Mouse (Mus musculus) layer of hippocampus, postnatal 25 days (tissue): Measurements from ENCODE around the gene Wfdc3. TPM values are rescaled to one million over a fixed set of nuclear protein-coding genes. Genes with fewer than 3 reads are reported as not detected.

Experiments
- DNase-seq, 2 experiments: peaks; one replicate each; pipeline ENCODE4 v3.0.0; 2022; ENCODE audit warnings: mixed read lengths in 2 of 2, low spot score in 1 of 2; ENCODE audit errors: extremely low spot score in 1 of 2
- total RNA-seq, 2 experiments: library from RNA; stranded (reverse); gene quantifications; 2 replicates each; pipeline ENCODE4 v1.2.3; 2021

Wfdc3 gene
- total RNA-seq, 2 experiments from 2014 or later, result 0.89 to 1.0 TPM

GRCm38 (mm10) chr2:164776801-164777200 lies 31.1 kb upstream of the Wfdc3 start:
- no peak for DNase-seq

- DNase-seq, result no peak
These were observed 30.4 kb upstream of the Wfdc3 start for GRCm38 (mm10) chr2:164776130-164776529.

GRCm38 (mm10) chr2:164773989-164774364 lies 28.2 kb upstream of the Wfdc3 start:
- no peak for DNase-seq

- no peak for DNase-seq
These were observed 27.7 kb upstream of the Wfdc3 start for GRCm38 (mm10) chr2:164773229-164773988.

GRCm38 (mm10) chr2:164771123-164771522 lies 25.4 kb upstream of the Wfdc3 start:
- DNase-seq, result no peak

- no peak for DNase-seq
These were observed 24.5 kb upstream of the Wfdc3 start for GRCm38 (mm10) chr2:164770279-164770678.

- peak; percentile 87 to 91 for DNase-seq
These were observed 23.7 kb upstream of the Wfdc3 start, which contains the start of gene Ube2c for GRCm38 (mm10) chr2:164769258-164770037. Gene Ube2c, plus strand, starts transcription at chr2:164769898.

- no peak for DNase-seq
These were observed 22.2 kb upstream of the Wfdc3 start for GRCm38 (mm10) chr2:164767812-164768540.

GRCm38 (mm10) chr2:164765841-164766240 lies 20.1 kb upstream of the Wfdc3 start:
- no peak for DNase-seq

GRCm38 (mm10) chr2:164762593-164762992 lies 16.9 kb upstream of the Wfdc3 start:
- DNase-seq, result no peak

- DNase-seq, result no peak
These were observed 16.2 kb upstream of the Wfdc3 start for GRCm38 (mm10) chr2:164761971-164762370.

- no peak for DNase-seq
These were observed 15.8 kb upstream of the Wfdc3 start for GRCm38 (mm10) chr2:164761502-164761901.

GRCm38 (mm10) chr2:164760059-164760833 lies 14.5 kb upstream of the Wfdc3 start:
- DNase-seq, result no peak

- DNase-seq, result no peak
These were observed 13.0 kb upstream of the Wfdc3 start for GRCm38 (mm10) chr2:164758692-164759091.

GRCm38 (mm10) chr2:164757841-164758240 lies 12.1 kb upstream of the Wfdc3 start:
- no peak for DNase-seq

- no peak for DNase-seq
These were observed 9.1 kb upstream of the Wfdc3 start for GRCm38 (mm10) chr2:164754800-164755199.

GRCm38 (mm10) chr2:164754105-164754504 lies 8.4 kb upstream of the Wfdc3 start:
- DNase-seq, result no peak

GRCm38 (mm10) chr2:164752454-164752853 lies 6.7 kb upstream of the Wfdc3 start:
- DNase-seq, result no peak

GRCm38 (mm10) chr2:164748991-164749390 lies 3.3 kb upstream of the Wfdc3 start:
- no peak for DNase-seq

GRCm38 (mm10) chr2:164748191-164748590 lies 2.5 kb upstream of the Wfdc3 start:
- DNase-seq, result no peak
